ENCODE assay signal across 17 mouse cellular contexts in the genomic region with DNA sequence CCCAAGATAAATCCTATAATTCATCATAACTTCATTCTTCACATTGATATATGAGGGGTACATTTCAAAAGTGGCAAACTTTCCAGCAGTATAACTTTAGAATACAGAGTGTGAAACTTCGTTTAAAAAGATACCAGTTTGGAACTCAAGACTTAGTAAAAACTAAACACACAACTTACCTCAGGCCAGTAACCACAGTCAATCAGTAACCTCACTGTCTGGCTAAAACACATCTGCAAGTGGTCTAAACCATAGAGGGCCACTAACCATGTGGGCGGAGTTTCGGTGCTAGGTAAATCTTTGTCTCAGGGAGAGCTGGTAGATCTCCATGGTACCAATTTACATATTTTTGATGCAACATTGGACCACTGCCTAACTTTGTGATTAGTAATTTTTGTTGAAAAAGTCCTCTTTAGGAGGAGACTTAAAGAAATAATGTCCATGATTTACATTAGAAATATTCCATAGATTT.
DNase-seq lines count a peak whose midpoint lies in the region.
"Had no signal": no experiment of that assay in that cellular context is flagged by ENCODE, and none has a peak within 500 bp of the region (broad histone marks: within the 10 kb centered on the region; RNA-seq: fewer than 3 reads in every experiment).

No protein-coding gene starts in this region.

- no peaks in the 10 kb centered on the region for H3K4me1 ChIP-seq in midbrain, embryonic 10.5 days
- H3K4me1 ChIP-seq: embryonic facial prominence, embryonic 10.5 days; embryonic facial prominence, embryonic 12.5 days; forebrain, embryonic 13.5 days had no signal

- no peaks in the 10 kb centered on the region for H3K36me3 ChIP-seq in midbrain, embryonic 10.5 days
- H3K36me3 ChIP-seq: embryonic facial prominence, embryonic 10.5 days; embryonic facial prominence, embryonic 12.5 days; G1E had no signal

- peak; percentile 56 for DNase-seq in heart, adult 11 months
- no peak for DNase-seq in heart, adult 18-20 months
- DNase-seq in A20 (ENCODE audit: low read depth, low spot score), result peak; percentile 50
- no peak for DNase-seq in midbrain, embryonic 10.5 days (ENCODE audit: low spot score)
- DNase-seq in left cerebral cortex, adult 11 months (ENCODE audit: low spot score), result no peak
- DNase-seq: adrenal gland, adult 8-10 months; adrenal gland, postnatal 14 days; adrenal gland, postnatal 36 days; cerebellum, adult 11-12 months; cerebellum, adult 2 months; cerebellum, adult 9-10 months; cerebellum, postnatal 10 days; cerebellum, postnatal 25 days had no signal

- 92% methylated on average over 3 of the region's 3 CpGs for WGBS in midbrain, embryonic 10.5 days

- H3K4me3 ChIP-seq in midbrain, embryonic 10.5 days, result no peak overlapping the region
- H3K4me3 ChIP-seq: embryonic facial prominence, embryonic 10.5 days; embryonic facial prominence, embryonic 12.5 days; forebrain, embryonic 13.5 days had no signal

- no peaks in the 10 kb centered on the region for H3K27me3 ChIP-seq in midbrain, embryonic 10.5 days (ENCODE audit: low read depth, poor library complexity, severe bottlenecking)
- H3K27me3 ChIP-seq: embryonic facial prominence, embryonic 12.5 days; forebrain, embryonic 13.5 days had no signal

- no peaks in the 10 kb centered on the region for H3K9me3 ChIP-seq in midbrain, embryonic 10.5 days (replicated peaks)
- H3K9me3 ChIP-seq: embryonic facial prominence, embryonic 10.5 days; embryonic facial prominence, embryonic 12.5 days; forebrain, embryonic 13.5 days; G1E had no signal

- H3K27ac ChIP-seq in midbrain, embryonic 10.5 days (replicated peaks), result no peak overlapping the region
- H3K27ac ChIP-seq: embryonic facial prominence, embryonic 10.5 days; embryonic facial prominence, embryonic 12.5 days; forebrain, embryonic 13.5 days had no signal

Comparison
In these comparisons a context has a peak if more than half of its experiments do, and no peak if none do; other contexts are left out.
1. DNase-seq: peak in heart, adult 11 months (single experiment) and A20 (single experiment); none in heart, adult 18-20 months (0 of 2), midbrain, embryonic 10.5 days (single experiment) and left cerebral cortex, adult 11 months (single experiment).